Mouse (Mus musculus) kidney, postnatal 10 days (tissue): ENCODE measurements around the gene Inafm1.
"Not testable (repeated sequence)": the region's sequence is repeated elsewhere in the genome, so short reads cannot be mapped to it uniquely, and the experiment has no call there.

Experiments used
- DNase-seq: peaks from one replicate; pipeline ENCODE4 v3.0.0; 2021; ENCODE audit warnings: mixed read lengths

Inafm1 gene

DNA sequence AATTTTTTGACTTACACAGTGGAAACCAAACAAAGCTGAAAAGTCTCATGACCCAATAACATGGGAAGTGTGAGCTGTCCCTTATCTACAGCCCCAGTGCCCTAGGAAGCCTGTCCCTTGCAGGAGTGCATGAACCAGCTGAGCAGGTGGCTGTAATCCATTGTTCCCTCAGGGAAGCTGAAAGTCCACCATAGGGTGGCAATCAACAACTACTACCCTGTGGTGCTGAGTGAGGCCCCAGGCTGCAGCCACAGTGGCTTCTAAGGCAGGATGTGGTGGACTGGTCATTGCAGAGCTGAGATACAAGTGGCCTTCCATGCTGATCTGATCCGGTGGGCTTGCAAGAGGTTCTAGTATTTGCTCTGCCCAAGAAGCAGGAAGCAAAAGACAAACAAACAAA is 12.3 kb downstream of the Inafm1 start:
- no peak for DNase-seq

DNA sequence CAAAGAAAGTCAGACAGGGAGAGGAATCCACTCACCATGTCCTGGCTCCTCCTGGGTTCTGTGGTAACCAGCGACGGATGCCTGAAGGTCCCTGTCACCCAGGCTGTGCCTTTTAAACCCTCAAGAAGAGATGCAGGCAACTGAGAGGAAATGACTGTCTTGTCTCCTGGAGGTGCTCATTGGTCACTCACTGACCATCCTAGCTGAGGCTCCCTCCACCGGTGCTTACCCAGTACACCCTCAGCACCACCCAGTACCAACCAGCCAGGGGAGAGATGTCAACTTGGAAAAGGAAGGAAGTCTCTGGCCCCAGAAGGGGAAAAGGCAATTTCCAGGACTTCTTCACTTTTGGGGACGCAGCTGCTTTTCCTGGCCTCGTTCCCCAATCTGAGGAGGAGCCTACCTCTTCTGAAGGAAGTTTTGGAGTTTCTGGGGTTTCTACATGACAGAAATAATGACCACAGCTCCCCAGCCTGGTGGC is 14.3 kb downstream of the Inafm1 start, which contains the start of gene C5ar1:
C5ar1 (minus strand) TSS at position 431 of the 481 bp plus-strand sequence.
- DNase-seq = no peak

- no peak for DNase-seq
Measured at GRCm38 (mm10) chr7:16257830-16258229, 15.6 kb downstream of the Inafm1 start.

GRCm38 (mm10) chr7:16255963-16256362 is 17.5 kb downstream of the Inafm1 start:
- DNase-seq = not testable (repeated sequence)

DNA sequence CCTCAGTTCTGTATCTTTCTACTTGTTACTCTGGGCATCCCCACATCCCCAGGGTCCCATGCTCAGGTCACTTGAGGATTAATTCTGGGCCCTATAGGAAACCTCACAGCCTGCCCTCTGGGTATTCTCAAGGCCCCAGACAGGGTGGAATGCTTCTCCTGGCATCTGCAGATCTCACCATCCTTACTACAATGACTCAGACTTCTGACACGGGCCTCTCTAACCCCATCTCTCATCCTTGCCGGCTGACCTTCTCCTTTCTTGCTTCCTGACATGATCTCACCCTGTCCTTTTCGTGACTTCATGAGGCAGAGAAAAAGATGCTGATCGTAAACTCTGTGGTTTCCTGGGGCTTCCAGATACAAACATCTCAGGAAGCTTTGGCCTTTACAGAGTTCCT is 19.2 kb downstream of the Inafm1 start:
- DNase-seq = no peak

DNA sequence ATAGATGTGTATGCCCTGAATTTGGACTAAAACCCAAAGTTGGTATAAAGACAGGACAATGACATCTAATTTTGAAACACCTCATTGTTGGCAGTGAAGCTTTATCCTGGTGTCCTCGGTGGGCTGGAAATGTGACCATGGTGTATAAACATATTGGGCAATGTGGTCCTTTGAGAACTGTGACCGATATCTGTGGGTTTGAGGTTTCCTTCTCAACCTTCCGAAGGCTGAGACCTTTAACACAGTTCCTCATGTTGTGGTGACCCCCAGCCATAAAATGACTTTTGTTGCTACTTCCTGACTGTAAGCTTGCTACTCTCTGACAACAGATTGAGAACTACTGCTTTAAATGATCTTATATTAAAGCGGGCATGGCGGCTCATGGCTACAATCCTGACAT is 22.7 kb downstream of the Inafm1 start:
- no peak for DNase-seq

GRCm38 (mm10) chr7:16245958-16246357 is 27.5 kb downstream of the Inafm1 start:
- DNase-seq = no peak

DNA sequence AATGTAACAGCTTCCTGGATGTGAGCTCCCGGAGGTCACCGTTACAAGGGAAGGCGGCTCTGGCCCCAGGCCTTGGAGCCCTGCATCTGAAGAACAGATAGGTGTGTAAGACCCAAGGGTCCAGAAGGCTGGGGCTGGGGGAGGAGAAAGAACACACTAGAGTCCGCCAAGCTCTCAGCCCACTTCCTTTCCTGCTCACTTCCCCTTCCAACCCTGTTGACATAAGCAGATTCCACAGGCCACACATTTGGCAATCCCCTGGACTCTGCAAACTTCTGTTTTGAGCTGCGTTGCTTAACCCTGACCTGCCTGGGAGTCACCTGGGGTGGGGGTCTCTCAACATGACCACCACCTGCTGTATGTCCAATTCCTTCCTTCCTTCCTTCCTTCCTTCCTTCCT is 29.4 kb downstream of the Inafm1 start, which contains the start of gene C5ar2:
C5ar2 (minus strand) TSS at position 88 of the 400 bp plus-strand sequence.
- no peak for DNase-seq

GRCm38 (mm10) chr7:16242198-16242597 is 31.2 kb downstream of the Inafm1 start:
- DNase-seq = no peak

GRCm38 (mm10) chr7:16241787-16242186 is 31.6 kb downstream of the Inafm1 start:
- DNase-seq = no peak

DNA sequence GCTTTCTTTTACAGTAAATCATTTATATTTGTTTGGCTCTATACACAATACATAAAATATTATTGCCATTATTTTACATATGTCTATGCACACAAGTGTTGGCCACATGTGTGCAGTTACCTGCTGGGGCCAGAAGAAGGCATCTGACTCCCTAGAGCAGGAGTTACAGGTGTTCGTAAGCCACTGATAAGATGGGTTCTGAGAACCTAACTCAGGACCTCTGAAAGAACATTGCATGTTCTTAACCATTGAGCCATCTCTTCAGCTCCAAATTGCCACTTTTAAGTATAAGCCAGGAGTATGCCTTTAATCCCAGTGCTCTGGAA is 32.5 kb downstream of the Inafm1 start:
- DNase-seq = no peak

GRCm38 (mm10) chr7:16240281-16240977 is 33.0 kb downstream of the Inafm1 start:
- no peak for DNase-seq

- DNase-seq = no peak
Measured at GRCm38 (mm10) chr7:16239554-16239997, 33.8 kb downstream of the Inafm1 start.

DNA sequence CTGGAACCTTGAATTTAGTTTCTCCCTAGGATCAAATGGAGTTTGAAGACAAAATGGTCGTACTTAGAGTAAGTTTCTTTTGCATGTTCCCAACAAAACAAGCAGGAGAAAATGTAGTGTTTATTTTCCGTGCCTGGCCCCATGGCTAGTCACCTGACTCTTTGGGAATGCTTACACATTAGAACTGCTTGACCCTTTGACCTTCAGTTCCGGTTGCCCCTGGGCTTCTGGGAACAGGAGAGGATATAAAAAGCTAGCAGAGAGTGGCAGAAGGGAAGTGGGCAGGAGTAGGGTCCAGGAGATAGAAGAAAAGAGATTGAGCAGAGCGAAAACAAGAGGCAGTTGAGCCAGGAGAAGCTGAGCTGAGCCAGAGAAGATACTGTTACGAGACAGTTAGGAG is 43.5 kb downstream of the Inafm1 start:
- peak; percentile 45 for DNase-seq
